Mouse (Mus musculus): Measurements from ENCODE around the gene Fcgr1.

- TF ChIP-seq POLR2A (IDR thresholded peaks at IDR 0.05; ENCODE audit: insufficient read depth, low read depth, low read length) (no peak), CTCF (IDR thresholded peaks at IDR 0.05; ENCODE audit: insufficient read depth, low read depth, low read length) (no peak)
Measured at GRCm38 (mm10) chr3:96262216-96262875, 31.4 kb downstream of the Fcgr1 start.

Measured in olfactory bulb, adult 2 months (tissue).